Mouse (Mus musculus): ENCODE results near the gene Fdxr. TPM values are rescaled to one million over a fixed set of nuclear protein-coding genes. Genes with fewer than 3 reads are reported as not detected.

Gene Fdxr
- polyA plus RNA-seq, 1 experiment, result 28.0 TPM

GRCm38 (mm10) chr11:115241402-115241801 lies 35.4 kb downstream of the Fdxr start:
- no peaks in the 10 kb centered on the region for H3K27me3 ChIP-seq (ENCODE audit: control insufficient read depth, insufficient read depth, low read length)
- no peak for TF ChIP-seq POLR2A (IDR thresholded peaks at IDR 0.05; ENCODE audit: control insufficient read depth, low read depth, low read length)
- no peak for TF ChIP-seq CTCF (IDR thresholded peaks at IDR 0.05; ENCODE audit: control insufficient read depth, insufficient read depth, insufficient replicate concordance, low read depth, low read length)

DNA sequence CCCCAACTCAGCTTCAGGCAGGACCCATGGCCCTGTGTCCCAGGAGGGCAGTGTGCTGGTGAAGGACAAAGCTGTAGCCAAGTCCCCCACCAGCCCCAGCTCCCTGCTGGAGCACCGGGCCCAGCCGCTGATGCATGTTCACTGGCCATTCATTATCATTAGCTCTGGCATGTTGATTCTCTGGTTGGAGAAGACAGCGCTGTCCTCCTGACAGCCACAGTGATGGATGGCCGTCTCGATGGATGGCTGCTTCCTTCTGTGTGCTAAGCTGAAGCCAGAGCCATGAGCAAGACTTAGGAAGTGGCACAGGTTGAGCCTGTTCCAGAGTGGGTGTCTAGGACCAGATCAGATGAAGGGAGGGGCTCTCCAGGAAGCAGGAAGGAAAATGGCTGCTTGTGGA lies 40.3 kb downstream of the Fdxr start:
- H3K4me1 ChIP-seq (ENCODE audit: control insufficient read depth, insufficient read depth, low read length), result no peaks in the 10 kb centered on the region
- no peaks in the 10 kb centered on the region for H3K27me3 ChIP-seq (ENCODE audit: control insufficient read depth, insufficient read depth, low read length)
- TF ChIP-seq CTCF (IDR thresholded peaks at IDR 0.05; ENCODE audit: control insufficient read depth, insufficient read depth, insufficient replicate concordance, low read depth, low read length), result no peak
- no peak for TF ChIP-seq POLR2A (IDR thresholded peaks at IDR 0.05; ENCODE audit: control insufficient read depth, low read depth, low read length)
- H3K27ac ChIP-seq (ENCODE audit: control insufficient read depth, insufficient read depth, low read depth, low read length), result no peak overlapping the region
- H3K36me3 ChIP-seq (ENCODE audit: control insufficient read depth, insufficient read depth, low read length), result no peaks in the 10 kb centered on the region
- H3K4me3 ChIP-seq (ENCODE audit: control insufficient read depth, low read depth, low read length), result no peak overlapping the region

More at GRCm38 (mm10) chr11:115241402-115241801, 35.4 kb downstream of the Fdxr start:
- no peaks in the 10 kb centered on the region for H3K36me3 ChIP-seq (ENCODE audit: control insufficient read depth, insufficient read depth, low read length)
- no peaks in the 10 kb centered on the region for H3K4me1 ChIP-seq (ENCODE audit: control insufficient read depth, insufficient read depth, low read length)
- H3K27ac ChIP-seq (ENCODE audit: control insufficient read depth, insufficient read depth, low read depth, low read length), result no peak overlapping the region
- no peak overlapping the region for H3K4me3 ChIP-seq (ENCODE audit: control insufficient read depth, low read depth, low read length)

GRCm38 (mm10) chr11:115234320-115235044 lies 42.4 kb downstream of the Fdxr start:
- H3K27ac ChIP-seq (ENCODE audit: control insufficient read depth, insufficient read depth, low read depth, low read length), result no peak overlapping the region
- H3K36me3 ChIP-seq (ENCODE audit: control insufficient read depth, insufficient read depth, low read length), result no peaks in the 10 kb centered on the region
- H3K4me3 ChIP-seq (ENCODE audit: control insufficient read depth, low read depth, low read length), result no peak overlapping the region
- H3K4me1 ChIP-seq (ENCODE audit: control insufficient read depth, insufficient read depth, low read length), result no peaks in the 10 kb centered on the region
- TF ChIP-seq POLR2A (IDR thresholded peaks at IDR 0.05; ENCODE audit: control insufficient read depth, low read depth, low read length) (no peak), CTCF (IDR thresholded peaks at IDR 0.05; ENCODE audit: control insufficient read depth, insufficient read depth, insufficient replicate concordance, low read depth, low read length) (no peak)
- H3K27me3 ChIP-seq (ENCODE audit: control insufficient read depth, insufficient read depth, low read length), result no peaks in the 10 kb centered on the region

DNA sequence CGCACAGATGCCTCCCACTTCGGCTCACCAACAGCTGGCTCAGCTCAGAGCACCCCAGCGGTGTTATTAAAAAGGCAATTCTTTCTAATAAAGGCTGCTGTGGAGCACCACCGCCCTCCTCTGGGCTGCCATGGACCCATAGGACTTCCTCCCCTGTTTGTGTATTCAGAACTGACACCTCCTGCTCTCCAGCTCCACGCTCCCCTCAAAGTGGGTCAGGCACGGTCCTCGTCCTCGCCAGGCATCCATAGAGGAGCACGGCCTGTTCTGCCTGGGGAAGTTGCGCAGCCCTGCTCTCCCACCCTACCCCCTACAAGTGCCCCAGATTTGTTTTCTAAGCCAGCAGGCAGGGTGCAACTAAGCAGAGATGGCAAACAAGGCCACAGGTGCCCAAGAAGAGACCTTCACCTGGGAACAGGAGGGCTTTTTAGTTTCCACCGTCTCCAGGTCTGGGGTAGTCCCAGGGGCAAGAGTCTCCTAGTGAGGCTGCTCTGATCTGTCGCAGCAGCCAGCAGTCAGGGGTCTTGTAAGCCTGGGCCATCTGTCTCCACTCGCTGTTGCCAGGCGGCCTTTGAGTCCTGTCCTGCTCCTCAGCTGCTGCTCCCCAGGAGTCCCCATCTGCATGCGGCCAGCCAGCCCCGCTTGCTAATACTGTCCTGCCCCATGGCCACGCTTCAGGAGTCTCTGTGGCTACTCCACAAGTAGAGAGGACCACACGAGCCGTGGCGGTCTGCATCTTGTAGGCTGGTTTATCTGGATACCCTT lies 43.1 kb downstream of the Fdxr start:
- TF ChIP-seq POLR2A (IDR thresholded peaks at IDR 0.05; ENCODE audit: control insufficient read depth, low read depth, low read length) (no peak), CTCF (IDR thresholded peaks at IDR 0.05; ENCODE audit: control insufficient read depth, insufficient read depth, insufficient replicate concordance, low read depth, low read length) (no peak)
- H3K4me3 ChIP-seq (ENCODE audit: control insufficient read depth, low read depth, low read length), result no peak overlapping the region
- no peak overlapping the region for H3K27ac ChIP-seq (ENCODE audit: control insufficient read depth, insufficient read depth, low read depth, low read length)
- H3K27me3 ChIP-seq (ENCODE audit: control insufficient read depth, insufficient read depth, low read length), result no peaks in the 10 kb centered on the region
- H3K4me1 ChIP-seq (ENCODE audit: control insufficient read depth, insufficient read depth, low read length), result no peaks in the 10 kb centered on the region
- no peaks in the 10 kb centered on the region for H3K36me3 ChIP-seq (ENCODE audit: control insufficient read depth, insufficient read depth, low read length)

GRCm38 (mm10) chr11:115232889-115233288 lies 44.0 kb downstream of the Fdxr start:
- Histone ChIP-seq H3K27ac (ENCODE audit: control insufficient read depth, insufficient read depth, low read depth, low read length) (no peak overlapping the region), H3K4me1 (ENCODE audit: control insufficient read depth, insufficient read depth, low read length) (no peaks in the 10 kb centered on the region)

DNA sequence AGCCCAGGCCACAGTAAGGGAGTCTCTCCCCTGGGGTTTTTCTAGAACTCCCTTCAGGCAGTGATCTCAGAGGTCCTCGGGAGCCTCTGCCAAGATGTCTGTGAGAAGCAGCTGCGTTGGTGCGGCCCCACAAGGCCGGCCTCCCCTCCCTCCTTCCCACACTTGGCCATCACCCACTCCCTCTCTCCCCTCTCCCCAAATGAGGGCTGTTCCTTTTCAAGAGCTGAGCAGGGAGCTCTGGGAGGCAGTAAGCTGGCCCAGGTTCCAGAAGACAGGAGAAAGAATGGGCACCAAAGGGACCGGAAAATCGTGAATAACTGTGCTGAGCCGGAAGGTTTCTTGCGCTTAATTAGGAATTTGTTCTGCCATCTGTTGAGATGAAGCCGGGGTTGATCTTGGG lies 44.9 kb downstream of the Fdxr start:
- Histone ChIP-seq H3K27ac (ENCODE audit: control insufficient read depth, insufficient read depth, low read depth, low read length) (no peak overlapping the region), H3K27me3 (ENCODE audit: control insufficient read depth, insufficient read depth, low read length) (no peaks in the 10 kb centered on the region), H3K4me3 (ENCODE audit: control insufficient read depth, low read depth, low read length) (no peak overlapping the region), H3K4me1 (ENCODE audit: control insufficient read depth, insufficient read depth, low read length) (no peaks in the 10 kb centered on the region), H3K36me3 (ENCODE audit: control insufficient read depth, insufficient read depth, low read length) (no peaks in the 10 kb centered on the region)
- TF ChIP-seq CTCF (IDR thresholded peaks at IDR 0.05; ENCODE audit: control insufficient read depth, insufficient read depth, insufficient replicate concordance, low read depth, low read length) (no peak), POLR2A (IDR thresholded peaks at IDR 0.05; ENCODE audit: control insufficient read depth, low read depth, low read length) (no peak)

More at GRCm38 (mm10) chr11:115232889-115233288, 44.0 kb downstream of the Fdxr start:
- Histone ChIP-seq H3K4me3 (ENCODE audit: control insufficient read depth, low read depth, low read length) (no peak overlapping the region), H3K36me3 (ENCODE audit: control insufficient read depth, insufficient read depth, low read length) (no peaks in the 10 kb centered on the region), H3K27me3 (ENCODE audit: control insufficient read depth, insufficient read depth, low read length) (no peaks in the 10 kb centered on the region)
- TF ChIP-seq POLR2A (IDR thresholded peaks at IDR 0.05; ENCODE audit: control insufficient read depth, low read depth, low read length), result no peak
- TF ChIP-seq CTCF (IDR thresholded peaks at IDR 0.05; ENCODE audit: control insufficient read depth, insufficient read depth, insufficient replicate concordance, low read depth, low read length), result no peak

DNA sequence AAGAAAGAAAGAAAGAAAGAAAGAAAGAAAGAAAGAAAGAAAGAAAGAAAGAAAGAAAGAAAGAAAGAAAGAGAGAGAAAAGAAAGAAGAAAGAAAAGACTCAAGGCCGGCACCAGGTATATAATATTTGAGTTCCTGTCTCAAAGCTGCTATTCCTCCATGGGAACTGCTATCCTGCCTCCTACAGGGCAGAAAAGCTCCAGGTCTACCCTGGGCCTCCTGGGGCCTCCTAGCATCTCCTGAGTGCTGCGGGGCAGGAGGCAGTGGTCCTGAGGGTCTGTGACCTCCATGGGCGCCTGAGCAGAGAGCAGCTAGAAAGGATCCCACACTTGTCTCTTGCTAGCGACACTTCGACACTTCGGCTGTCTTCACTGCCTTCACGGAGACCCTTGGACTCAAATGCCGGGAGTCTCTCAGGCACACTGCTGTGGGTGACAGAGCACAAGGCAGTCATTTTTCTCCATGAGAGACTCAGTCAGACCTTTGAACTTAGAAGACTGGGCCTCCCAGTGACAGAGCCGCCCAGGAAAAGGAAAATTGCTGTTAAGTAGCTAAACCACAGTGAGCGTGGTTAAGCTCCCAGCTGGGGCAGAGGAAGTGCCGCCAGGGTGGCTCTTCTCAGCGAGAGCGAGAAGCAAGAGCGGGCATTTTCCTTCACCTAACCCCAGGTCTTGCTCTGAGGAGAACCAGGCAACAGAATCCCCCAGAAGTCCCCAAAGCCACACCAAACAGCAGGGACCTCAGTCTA lies 45.5 kb downstream of the Fdxr start:
- Histone ChIP-seq H3K36me3 (ENCODE audit: control insufficient read depth, insufficient read depth, low read length) (no peaks in the 10 kb centered on the region), H3K27ac (ENCODE audit: control insufficient read depth, insufficient read depth, low read depth, low read length) (no peak overlapping the region), H3K4me1 (ENCODE audit: control insufficient read depth, insufficient read depth, low read length) (no peaks in the 10 kb centered on the region), H3K27me3 (ENCODE audit: control insufficient read depth, insufficient read depth, low read length) (no peaks in the 10 kb centered on the region), H3K4me3 (ENCODE audit: control insufficient read depth, low read depth, low read length) (no peak overlapping the region)
- no peak for TF ChIP-seq CTCF (IDR thresholded peaks at IDR 0.05; ENCODE audit: control insufficient read depth, insufficient read depth, insufficient replicate concordance, low read depth, low read length)
- TF ChIP-seq POLR2A (IDR thresholded peaks at IDR 0.05; ENCODE audit: control insufficient read depth, low read depth, low read length), result no peak

All from testis, adult 2 months (tissue).